Comparison of ENCODE assay signal across 7 mouse cellular contexts in the genomic region with DNA sequence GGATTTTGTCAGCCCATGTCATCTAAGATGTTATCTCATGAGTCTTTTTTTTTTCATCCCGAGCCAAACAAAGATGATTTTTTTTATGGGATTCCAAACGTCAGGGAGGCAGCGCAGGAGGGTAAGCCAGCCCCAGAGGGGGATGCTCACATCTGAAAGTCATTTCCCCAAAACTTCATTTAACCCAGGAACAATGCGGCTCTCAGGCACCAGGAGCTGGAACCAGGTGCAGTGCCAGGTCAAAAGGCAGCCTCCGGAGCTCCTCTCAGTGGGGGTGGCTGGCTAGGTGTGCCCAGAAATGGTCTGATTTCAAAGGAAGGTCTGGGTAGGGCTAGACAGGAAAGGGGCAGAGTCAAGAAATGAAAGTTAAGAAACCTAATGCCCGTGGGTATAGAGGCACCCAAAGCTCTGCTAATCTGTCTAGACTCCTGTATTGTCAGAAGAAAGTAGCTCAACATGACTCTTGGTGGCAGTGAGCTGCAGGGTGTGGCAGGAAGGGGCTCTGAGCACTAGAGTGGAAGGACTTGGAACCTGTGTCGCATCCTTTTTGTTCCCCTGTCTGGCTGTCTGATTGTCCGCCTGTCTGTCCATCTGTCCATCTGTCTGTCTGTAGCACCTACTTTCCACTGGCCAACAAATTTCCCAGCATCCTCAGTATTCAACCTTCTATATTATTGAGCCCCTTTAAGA.
DNase-seq lines count a peak whose midpoint lies in the region; ATAC-seq lines count a peak whose summit lies in the region.

No protein-coding gene starts in this region.

- peak overlapping the region; percentile 56 for H3K4me2 ChIP-seq in forebrain, embryonic 16.5 days (ENCODE audit: low read length)
- peak overlapping the region; percentile 22 for H3K4me2 ChIP-seq in stomach, embryonic 15.5 days

- peak; percentile 25 for ATAC-seq in CD4-positive, CD25-positive, alpha-beta regulatory T cell, adult 4 months
- 0 out of 2 replicates have a peak, but pooled peaks have one; percentile 1 for ATAC-seq in forebrain, embryonic 16.5 days
- no peak for ATAC-seq in stomach, embryonic 15.5 days (ENCODE audit: insufficient read depth, low FRiP score, low read depth)
- no peak for ATAC-seq in frontal cortex, adult (ENCODE audit: low TSS enrichment)

- H3K36me3 ChIP-seq in forebrain, embryonic 16.5 days (ENCODE audit: control insufficient read depth, insufficient read depth), result no peaks in the 10 kb centered on the region
- no peaks in the 10 kb centered on the region for H3K36me3 ChIP-seq in limb, embryonic 10.5 days
- no peaks in the 10 kb centered on the region for H3K36me3 ChIP-seq in stomach, embryonic 15.5 days

- H3K9me3 ChIP-seq in forebrain, embryonic 16.5 days (ENCODE audit: control insufficient read depth, low read length), result no peaks in the 10 kb centered on the region
- H3K9me3 ChIP-seq in limb, embryonic 10.5 days (replicated peaks), result no peaks in the 10 kb centered on the region
- H3K9me3 ChIP-seq in stomach, embryonic 15.5 days, result no peaks in the 10 kb centered on the region

- H3K27ac ChIP-seq in forebrain, embryonic 16.5 days (ENCODE audit: low read length), result peak overlapping the region; percentile 94
- H3K27ac ChIP-seq in limb, embryonic 10.5 days, result peak overlapping the region; percentile 87
- no peak overlapping the region for H3K27ac ChIP-seq in stomach, embryonic 15.5 days

- peak overlapping the region; percentile 53 for H3K9ac ChIP-seq in forebrain, embryonic 16.5 days (replicated peaks; ENCODE audit: low read depth, low read length)
- H3K9ac ChIP-seq in stomach, embryonic 15.5 days, result no peak overlapping the region

- peak; percentile 21 for DNase-seq in A20 (ENCODE audit: low read depth, low spot score)
- peak; percentile 71 for DNase-seq in limb, embryonic 10.5 days (ENCODE audit: low spot score)
- DNase-seq in lung, postnatal 4 days, result no peak

- whole genome bisulfite sequencing in forebrain, embryonic 16.5 days, result 14% methylated on average over 8 of the region's 8 CpGs
- WGBS in limb, embryonic 10.5 days, result 21% methylated on average over 8 of the region's 8 CpGs
- 37% methylated on average over 8 of the region's 8 CpGs for WGBS in stomach, embryonic 15.5 days

- H3K4me1 ChIP-seq in forebrain, embryonic 16.5 days (replicated peaks; ENCODE audit: control insufficient read depth, insufficient read depth, low read length), result peaks cover 34% of the 10 kb centered on the region
- H3K4me1 ChIP-seq in limb, embryonic 10.5 days, result peaks cover 47% of the 10 kb centered on the region
- H3K4me1 ChIP-seq in stomach, embryonic 15.5 days, result peaks cover 16% of the 10 kb centered on the region; the same call in 1 of the 2 replicates

- H3K27me3 ChIP-seq in forebrain, embryonic 16.5 days (replicated peaks; ENCODE audit: control insufficient read depth, insufficient read depth, low read length), result no peaks in the 10 kb centered on the region; the same call in 1 of the 2 replicates
- no peaks in the 10 kb centered on the region for H3K27me3 ChIP-seq in limb, embryonic 10.5 days (ENCODE audit: low read depth, poor library complexity, severe bottlenecking)
- no peaks in the 10 kb centered on the region for H3K27me3 ChIP-seq in stomach, embryonic 15.5 days (replicated peaks)

- peak overlapping the region; percentile 29 for H3K4me3 ChIP-seq in forebrain, embryonic 16.5 days (replicated peaks; ENCODE audit: low read length)
- H3K4me3 ChIP-seq in limb, embryonic 10.5 days, result peak overlapping the region; percentile 28
- no peak overlapping the region for H3K4me3 ChIP-seq in stomach, embryonic 15.5 days (replicated peaks)

Comparison
In these comparisons a context has a peak if more than half of its experiments do, and no peak if none do; other contexts are left out.
1. DNase-seq: peak in A20 (single experiment) and limb, embryonic 10.5 days (single experiment); none in lung, postnatal 4 days (0 of 2).
2. ATAC-seq: peak in CD4-positive, CD25-positive, alpha-beta regulatory T cell, adult 4 months (single experiment) and forebrain, embryonic 16.5 days (single experiment); none in stomach, embryonic 15.5 days (single experiment) and frontal cortex, adult (single experiment).